Mouse (Mus musculus) thymus, adult 2 months (tissue): ENCODE results near the gene Kti12.

ENCODE experiments used
- CTCF ChIP-seq: fragments of 200-500 bp; IDR thresholded peaks from 2 replicates; pipeline ENCODE4 v1.5.1; 2012; ENCODE audit warnings: mild to moderate bottlenecking, control low read depth, low read length, moderate library complexity, borderline replicate concordance; ENCODE audit not compliant: control insufficient read depth, poor library complexity, insufficient read depth; ENCODE audit errors: extremely low read depth
- POLR2A ChIP-seq: fragments of 200-500 bp; IDR thresholded peaks from 2 replicates; pipeline ENCODE4 v1.6.1; 2012; ENCODE audit warnings: mild to moderate bottlenecking, low read length, control low read depth, moderate library complexity; ENCODE audit not compliant: control insufficient read depth, poor library complexity, insufficient read depth; ENCODE audit errors: extremely low read depth

DNA sequence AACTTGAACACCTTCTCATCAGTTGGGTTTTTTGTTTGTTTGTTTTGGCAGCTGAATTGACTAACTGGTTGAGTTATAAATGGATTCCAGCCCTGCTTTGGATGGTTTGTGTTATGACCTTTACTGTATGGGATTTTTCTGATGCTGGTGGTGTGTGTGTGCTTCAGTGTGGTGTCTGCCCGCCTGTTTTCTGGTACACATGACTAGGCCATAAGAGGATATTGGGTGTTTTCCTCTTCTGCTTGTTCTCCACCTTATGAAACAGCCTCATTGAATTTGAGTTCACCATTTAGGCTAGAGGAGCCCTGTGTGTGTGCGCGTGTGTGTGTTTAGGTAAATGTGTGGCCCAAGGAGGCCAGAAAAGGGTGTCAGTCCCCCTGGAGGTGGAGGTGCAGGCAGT, 12.1 kb upstream of the Kti12 start:
- no peak for TF ChIP-seq CTCF
- TF ChIP-seq POLR2A: no peak
